ENCODE assay signal across 10 mouse cellular contexts in the genomic region with DNA sequence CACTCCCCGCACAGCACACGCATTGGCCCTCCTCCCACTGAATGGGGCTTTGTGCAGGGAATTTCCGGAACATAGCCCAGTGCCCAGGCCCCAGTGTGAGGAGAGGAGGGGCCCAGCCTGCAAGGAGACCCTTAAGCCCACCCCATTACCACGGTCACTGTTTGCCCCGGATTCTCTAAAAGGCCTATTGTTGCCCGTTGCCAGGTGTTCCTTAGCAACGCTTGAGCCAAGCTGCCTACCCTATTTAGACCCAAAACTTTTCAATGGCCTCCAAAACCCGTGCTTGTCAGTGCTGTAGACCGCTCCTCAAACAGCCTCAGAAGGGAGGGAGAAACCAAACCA. TPM values are rescaled to one million over a fixed set of nuclear protein-coding genes. Genes with fewer than 3 reads are reported as not detected.
DNase-seq lines count a peak whose midpoint lies in the region; ATAC-seq and TF ChIP-seq lines count a peak whose summit lies in the region.
"Had no signal": no experiment of that assay in that cellular context is flagged by ENCODE, and none has a peak within 500 bp of the region (broad histone marks: within the 10 kb centered on the region; RNA-seq: fewer than 3 reads in every experiment).

No protein-coding gene starts in this region.

- peak; percentile 58 for DNase-seq in heart, adult 11 months
- DNase-seq in heart, adult 2 months, result no peak
- DNase-seq in layer of hippocampus, adult 18-20 months (ENCODE audit: low spot score in 2 of 2), result peak; percentile 32 to 60
- no peak for DNase-seq in urinary bladder, adult 18-20 months (ENCODE audit: low spot score in 2 of 2)
- no peak for DNase-seq in lung, adult 2 months

- no peaks in the 10 kb centered on the region for H3K4me1 ChIP-seq in heart, adult 2 months (ENCODE audit: control insufficient read depth, insufficient read depth, low read length)
- H3K4me1 ChIP-seq in embryonic facial prominence, embryonic 12.5 days, result peaks cover 11% of the 10 kb centered on the region; the same call in 1 of the 2 replicates
- H3K4me1 ChIP-seq in midbrain, embryonic 12.5 days, result peaks cover 33% of the 10 kb centered on the region
- H3K4me1 ChIP-seq in lung, adult 2 months (ENCODE audit: control insufficient read depth, insufficient read depth, low read length), result no peaks in the 10 kb centered on the region

- no peak for TF ChIP-seq POLR2A in heart, adult 2 months (IDR thresholded peaks at IDR 0.05; ENCODE audit: insufficient read depth, low read depth, low read length)
- TF ChIP-seq POLR2A in lung, adult 2 months (IDR thresholded peaks at IDR 0.05; ENCODE audit: borderline replicate concordance, extremely low read depth, low read depth, low read length), result no peak

- intact Hi-C loops in heart, adult 2 months (cut with DNase I), result no loop called here

- peak; percentile 95 for ATAC-seq in embryonic facial prominence, embryonic 12.5 days (ENCODE audit: insufficient number of reproducible peaks, insufficient read depth, low FRiP score, low TSS enrichment)
- peak; percentile 99 for ATAC-seq in midbrain, embryonic 12.5 days (ENCODE audit: low FRiP score, low read depth)
- no peak for ATAC-seq in megakaryocyte progenitor cell, adult 5-6 weeks (replicated peaks; ENCODE audit: poor library complexity)

- no peak overlapping the region for H3K4me3 ChIP-seq in heart, adult 2 months
- H3K4me3 ChIP-seq in embryonic facial prominence, embryonic 12.5 days, result peak overlapping the region; percentile 19
- H3K4me3 ChIP-seq in midbrain, embryonic 12.5 days, result no peak overlapping the region
- no peak overlapping the region for H3K4me3 ChIP-seq in lung, adult 2 months (replicated peaks; ENCODE audit: extremely low read depth, low read depth, low read length)
- H3K4me3 ChIP-seq: erythroblast, embryonic 14.5 days had no signal

- H3K36me3 ChIP-seq in heart, adult 2 months (ENCODE audit: control insufficient read depth, insufficient read depth, low read length), result no peaks in the 10 kb centered on the region
- H3K36me3 ChIP-seq in embryonic facial prominence, embryonic 12.5 days, result no peaks in the 10 kb centered on the region
- H3K36me3 ChIP-seq in midbrain, embryonic 12.5 days, result no peaks in the 10 kb centered on the region

- H3K4me2 ChIP-seq in embryonic facial prominence, embryonic 12.5 days (replicated peaks), result peak overlapping the region; percentile 37
- peak overlapping the region; percentile 37 for H3K4me2 ChIP-seq in midbrain, embryonic 12.5 days (replicated peaks)

- H3K27ac ChIP-seq in heart, adult 2 months, result no peak overlapping the region
- H3K27ac ChIP-seq in embryonic facial prominence, embryonic 12.5 days, result no peak overlapping the region
- H3K27ac ChIP-seq in midbrain, embryonic 12.5 days (replicated peaks), result peak overlapping the region; percentile 82

- no peaks in the 10 kb centered on the region for H3K9me3 ChIP-seq in embryonic facial prominence, embryonic 12.5 days
- no peaks in the 10 kb centered on the region for H3K9me3 ChIP-seq in midbrain, embryonic 12.5 days

- 0 out of 2 replicates have a peak, but pooled peaks cover 1% of the 10 kb centered on the region for H3K27me3 ChIP-seq in heart, adult 2 months (ENCODE audit: control insufficient read depth, insufficient read depth, low read length)
- H3K27me3 ChIP-seq in embryonic facial prominence, embryonic 12.5 days, result no peaks in the 10 kb centered on the region
- no peaks in the 10 kb centered on the region for H3K27me3 ChIP-seq in midbrain, embryonic 12.5 days

- no peak for TF ChIP-seq EP300 in heart, adult 2 months (IDR thresholded peaks at IDR 0.05; ENCODE audit: insufficient read depth, low read depth, low read length)

- no peak overlapping the region for H3K9ac ChIP-seq in heart, adult 2 months (ENCODE audit: low read depth, low read length)
- no peak overlapping the region for H3K9ac ChIP-seq in embryonic facial prominence, embryonic 12.5 days
- H3K9ac ChIP-seq in midbrain, embryonic 12.5 days (replicated peaks), result peak overlapping the region; percentile 6; the same call in 1 of the 2 replicates

- WGBS in heart, adult 2 months, result 4% methylated on average over 9 of the region's 9 CpGs
- 0% methylated on average over 9 of the region's 9 CpGs for WGBS in embryonic facial prominence, embryonic 12.5 days
- WGBS in midbrain, embryonic 12.5 days, result 3% methylated on average over 9 of the region's 9 CpGs
- 4% methylated on average over 9 of the region's 9 CpGs for WGBS in lung, adult 2 months

- TF ChIP-seq CTCF in heart, adult 2 months (IDR thresholded peaks at IDR 0.05), result no peak
- no peak for TF ChIP-seq CTCF in lung, adult 2 months (IDR thresholded peaks at IDR 0.05; ENCODE audit: insufficient read depth, low read length)

- H3K79me2 ChIP-seq in heart, adult 2 months (replicated peaks; ENCODE audit: control insufficient read depth, insufficient read depth, low read length), result no peaks in the 10 kb centered on the region

RNA-seq across cellular contexts. Expression of a gene that starts 45.7 kb away (rescaled TPM):
- under 1 TPM in 1 of 2 experiments, not detected in 1; 0.10 TPM for total RNA-seq in heart, adult 2 months (2021)
- polyA plus RNA-seq in heart, adult 2 months (2012; rRNA removed), result 0.06 TPM in 1 of 2 replicates, not detected in the other
- 5.7 and 6.2 TPM in 2 replicates for polyA plus RNA-seq in embryonic facial prominence, embryonic 12.5 days (2016; fragmentation: Nextera tagmentation; extraction: Ambion mirVana)
- total RNA-seq in layer of hippocampus, adult 18-20 months (2021), result 1 to 10 TPM; 4.6 to 6.6 TPM
- 113 and 124 TPM in 2 replicates for polyA plus RNA-seq in midbrain, embryonic 12.5 days (2016; fragmentation: Nextera tagmentation; extraction: Ambion mirVana)
- not detected in 2 replicates for total RNA-seq in megakaryocyte progenitor cell, adult 5-6 weeks (2015)
- total RNA-seq in megakaryocyte progenitor cell, adult 5-6 weeks (2017), result not detected in 2 replicates
- polyA plus RNA-seq in lung, adult 2 months (2012; rRNA removed), result 0.98 and 1.5 TPM in 2 replicates
- polyA plus RNA-seq: C2C12; erythroblast, embryonic 14.5 days had no signal

Comparison
In these comparisons a context has a peak if more than half of its experiments do, and no peak if none do; other contexts are left out.
1. DNase-seq: peak in heart, adult 11 months (single experiment) and layer of hippocampus, adult 18-20 months (2 of 2); none in heart, adult 2 months (0 of 2), urinary bladder, adult 18-20 months (0 of 2) and lung, adult 2 months (single experiment).
2. RNA of a gene that starts 45.7 kb away (polyA plus RNA-seq): 113 to 124 TPM in midbrain, embryonic 12.5 days; 5.7 to 6.2 TPM in embryonic facial prominence, embryonic 12.5 days, 0.98 to 1.5 TPM in lung, adult 2 months and 0.06 TPM in heart, adult 2 months; every median in the first group is over 10 times any median in the second.